Mouse (Mus musculus) cortical plate, adult 2 months (tissue): ENCODE data around the gene Pdia6. TPM values are rescaled to one million over a fixed set of nuclear protein-coding genes. Genes with fewer than 3 reads are reported as not detected.

Experiments
- H3K27ac ChIP-seq: fragments of 200-500 bp; 2 replicates; pipeline ENCODE4 v1.5.1; 2012; ENCODE audit warnings: low read length, control low read depth, inconsistent platforms; ENCODE audit not compliant: insufficient read depth
- H3K4me1 ChIP-seq: fragments of 200-500 bp; 2 replicates; pipeline ENCODE4 v1.6.1; 2011; ENCODE audit warnings: low read length; ENCODE audit not compliant: control insufficient read depth, insufficient read depth
- H3K4me3 ChIP-seq: fragments of 200-500 bp; 2 replicates; pipeline ENCODE4 v1.5.1; 2011; ENCODE audit warnings: mild to moderate bottlenecking, low read length, control low read depth; ENCODE audit not compliant: insufficient read depth
- CTCF ChIP-seq: fragments of 200-500 bp; IDR thresholded peaks from 2 replicates; pipeline ENCODE4 v1.5.1; 2011; ENCODE audit warnings: mild to moderate bottlenecking, control low read depth, low read length; ENCODE audit not compliant: insufficient read depth; ENCODE audit errors: extremely low read depth
- POLR2A ChIP-seq: fragments of 200-500 bp; IDR thresholded peaks from 2 replicates; pipeline ENCODE4 v1.6.1; 2011; ENCODE audit warnings: mild to moderate bottlenecking, low read length, control low read depth; ENCODE audit not compliant: insufficient read depth; ENCODE audit errors: extremely low read depth
- polyA plus RNA-seq: library from polyadenylated mRNA; depleted of rRNA; stranded (reverse); fragments of >200 nt; gene quantifications from 2 replicates; pipeline ENCODE4 v1.2.3, GENCODE M21; 2012

Pdia6 gene
- polyA plus RNA-seq, 1 experiment = 96.5 TPM

- TF ChIP-seq POLR2A = no peak
- no peak for TF ChIP-seq CTCF
- Histone ChIP-seq H3K4me1 (peaks cover 3% of the 10 kb centered on the region; the same call in 1 of the 2 replicates), H3K27ac (no peak overlapping the region)
These were observed 30.6 kb upstream of the Pdia6 start for GRCm38 (mm10) chr12:17235535-17236313.

GRCm38 (mm10) chr12:17238588-17239427 lies 27.5 kb upstream of the Pdia6 start:
- TF ChIP-seq POLR2A (no peak), CTCF (no peak)
- no peak overlapping the region for H3K4me3 ChIP-seq
- no peaks in the 10 kb centered on the region; the same call in 1 of the 2 replicates for H3K4me1 ChIP-seq
- H3K27ac ChIP-seq = no peak overlapping the region

More at GRCm38 (mm10) chr12:17235535-17236313, 30.6 kb upstream of the Pdia6 start:
- H3K4me3 ChIP-seq = no peak overlapping the region

GRCm38 (mm10) chr12:17239428-17239688 lies 27.0 kb upstream of the Pdia6 start:
- no peak for TF ChIP-seq POLR2A
- TF ChIP-seq CTCF = no peak
- H3K27ac ChIP-seq = no peak overlapping the region

GRCm38 (mm10) chr12:17241016-17241415 lies 25.3 kb upstream of the Pdia6 start:
- Histone ChIP-seq H3K27ac (no peak overlapping the region; the same call in 1 of the 2 replicates), H3K4me3 (no peak overlapping the region), H3K4me1 (no peaks in the 10 kb centered on the region; the same call in 1 of the 2 replicates)
- TF ChIP-seq POLR2A (no peak), CTCF (no peak)

More at GRCm38 (mm10) chr12:17239428-17239688, 27.0 kb upstream of the Pdia6 start:
- no peaks in the 10 kb centered on the region; the same call in 1 of the 2 replicates for H3K4me1 ChIP-seq
- H3K4me3 ChIP-seq = no peak overlapping the region

- H3K4me1 ChIP-seq = no peaks in the 10 kb centered on the region; the same call in 1 of the 2 replicates
- no peak overlapping the region for H3K4me3 ChIP-seq
- TF ChIP-seq CTCF (no peak), POLR2A (peak; percentile 41; the same call in 1 of the 2 replicates)
- peak overlapping the region; percentile 26 for H3K27ac ChIP-seq
These were observed 24.7 kb upstream of the Pdia6 start for GRCm38 (mm10) chr12:17241614-17242013.

GRCm38 (mm10) chr12:17242041-17242440 lies 24.3 kb upstream of the Pdia6 start:
- TF ChIP-seq POLR2A (no peak), CTCF (peak; percentile 44)
- Histone ChIP-seq H3K4me1 (no peaks in the 10 kb centered on the region; the same call in 1 of the 2 replicates), H3K4me3 (no peak overlapping the region), H3K27ac (peak overlapping the region; percentile 26)

GRCm38 (mm10) chr12:17250962-17251361 lies 15.4 kb upstream of the Pdia6 start:
- Histone ChIP-seq H3K4me3 (no peak overlapping the region), H3K27ac (no peak overlapping the region), H3K4me1 (peaks cover 8% of the 10 kb centered on the region)
- TF ChIP-seq POLR2A (no peak), CTCF (no peak)

- peaks cover 8% of the 10 kb centered on the region for H3K4me1 ChIP-seq
- TF ChIP-seq CTCF (peak; percentile 79), POLR2A (peak; percentile 65; the same call in 1 of the 2 replicates)
- H3K27ac ChIP-seq = no peak overlapping the region
- H3K4me3 ChIP-seq = peak overlapping the region; percentile 26; the same call in 1 of the 2 replicates
These were observed 13.3 kb upstream of the Pdia6 start for GRCm38 (mm10) chr12:17253069-17253468.

- H3K27ac ChIP-seq = no peak overlapping the region
- peaks cover 8% of the 10 kb centered on the region for H3K4me1 ChIP-seq
- H3K4me3 ChIP-seq = no peak overlapping the region
- TF ChIP-seq POLR2A = no peak
- TF ChIP-seq CTCF = peak; percentile 36; the same call in 1 of the 2 replicates
These were observed 10.7 kb upstream of the Pdia6 start for GRCm38 (mm10) chr12:17255602-17256001.

GRCm38 (mm10) chr12:17256905-17257304 lies 9.4 kb upstream of the Pdia6 start:
- TF ChIP-seq CTCF (peak; percentile 90), POLR2A (no peak)
- Histone ChIP-seq H3K27ac (no peak overlapping the region), H3K4me1 (peaks cover 8% of the 10 kb centered on the region), H3K4me3 (no peak overlapping the region)
